Mouse (Mus musculus): Measurements from ENCODE around the gene Tuba1b.

GRCm38 (mm10) chr15:98881656-98882008 is 52.7 kb downstream of the Tuba1b start:
- no peak for TF ChIP-seq POLR2A (IDR thresholded peaks at IDR 0.05; ENCODE audit: low read depth, low read length)
- no peak for TF ChIP-seq ZC3H11A (IDR thresholded peaks at IDR 0.05; ENCODE audit: low read depth, low read length)
- TF ChIP-seq RAD21 (IDR thresholded peaks at IDR 0.05; ENCODE audit: low read depth, low read length), result no peak
- TF ChIP-seq CTCF (conservative IDR thresholded peaks at IDR 0.05 in 1 of 2, IDR thresholded peaks at IDR 0.05 in 1 of 2; ENCODE audit: low read depth in 2 of 2, low read length in 2 of 2), result no peak
- TF ChIP-seq RCOR1 (conservative IDR thresholded peaks at IDR 0.05; ENCODE audit: low read depth, low read length), result no peak

All from CH12.LX (cell line).